Mouse (Mus musculus): ENCODE measurements around the gene Pcdh15.

DNA sequence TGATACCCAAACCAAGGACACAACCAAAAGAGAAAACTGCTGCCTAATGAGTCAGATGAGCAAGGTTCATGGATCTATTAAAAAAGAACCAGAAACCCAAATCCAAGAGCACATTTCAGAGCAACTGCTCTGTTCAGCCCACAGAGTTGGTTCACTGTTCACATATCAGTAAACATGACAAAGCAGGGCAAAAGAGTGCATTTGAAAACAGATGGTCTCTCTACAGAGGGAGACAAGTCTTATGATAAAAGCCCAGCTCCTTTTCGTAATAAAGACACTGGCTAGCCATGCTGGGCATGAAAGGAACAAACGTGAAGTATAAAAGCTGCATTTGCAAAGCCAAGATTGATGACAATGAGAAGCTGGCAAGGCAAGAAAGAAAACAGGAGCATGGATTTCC lies 649.9 kb downstream of the Pcdh15 start:
- no peak for TF ChIP-seq E2F4 (IDR thresholded peaks at IDR 0.05; ENCODE audit: borderline replicate concordance, low read depth, low read length)
- TF ChIP-seq NRF1 (IDR thresholded peaks at IDR 0.05; ENCODE audit: insufficient read depth, low read depth, low read length, poor library complexity, severe bottlenecking) = no peak
- no peak for TF ChIP-seq POLR2AphosphoS2 (IDR thresholded peaks at IDR 0.05; ENCODE audit: low read length)
- TF ChIP-seq CTCF (IDR thresholded peaks at IDR 0.05 in 2 of 3, conservative IDR thresholded peaks at IDR 0.05 in 1 of 3; ENCODE audit: control insufficient read depth in 1 of 3, insufficient read depth in 1 of 3, low read depth in 2 of 3, low read length in 3 of 3, poor library complexity in 1 of 3, severe bottlenecking in 1 of 3) = no peak
- TF ChIP-seq POLR2A (IDR thresholded peaks at IDR 0.05; ENCODE audit: control insufficient read depth in 1 of 2, insufficient read depth in 1 of 2, low read depth in 1 of 2, low read length in 2 of 2, poor library complexity in 1 of 2) = no peak
- no peak for TF ChIP-seq ZMIZ1 (IDR thresholded peaks at IDR 0.05; ENCODE audit: low read depth, low read length)
- TF ChIP-seq MEF2A (IDR thresholded peaks at IDR 0.05; ENCODE audit: extremely low read depth, insufficient replicate concordance, low read depth, low read length, poor library complexity, severe bottlenecking) = no peak
- no peak for TF ChIP-seq EP300 (IDR thresholded peaks at IDR 0.05; ENCODE audit: low read depth in 1 of 2, low read length in 2 of 2)
- TF ChIP-seq ZNF384 (IDR thresholded peaks at IDR 0.05; ENCODE audit: low read depth, low read length) = no peak
- TF ChIP-seq BHLHE40 (IDR thresholded peaks at IDR 0.05; ENCODE audit: borderline replicate concordance, low read depth, low read length) = no peak

Data from MEL (cell line).